Mouse (Mus musculus): ENCODE data around the gene Prdx1. TPM values are rescaled to one million over a fixed set of nuclear protein-coding genes. Genes with fewer than 3 reads are reported as not detected.

Gene Prdx1
- polyA plus RNA-seq, 1 experiment: 2,187 TPM

DNA sequence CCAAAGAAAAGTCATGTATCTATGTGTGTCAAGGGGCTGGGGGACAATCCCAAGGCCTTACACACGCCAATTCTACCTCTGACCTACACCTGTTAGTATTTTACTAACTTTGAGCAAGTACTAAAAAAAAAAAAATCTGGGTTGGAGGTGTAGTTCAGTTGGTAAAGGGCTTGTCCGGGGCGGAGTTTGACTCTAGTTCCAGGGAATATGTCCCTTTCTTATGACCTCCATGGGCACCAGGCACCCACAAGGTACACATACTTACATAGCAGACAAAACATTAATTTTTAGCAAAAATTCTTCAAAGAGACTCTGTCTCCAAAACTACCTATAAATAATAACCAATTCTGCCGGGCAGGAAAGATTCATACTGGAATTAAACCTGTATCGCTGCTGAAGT lies 35.0 kb upstream of the Prdx1 start:
- no peak overlapping the region for H3K27ac ChIP-seq (ENCODE audit: insufficient read depth, low read length)
- TF ChIP-seq EP300 (IDR thresholded peaks at IDR 0.05; ENCODE audit: insufficient read depth, low read depth, low read length) (no peak), CTCF (IDR thresholded peaks at IDR 0.05; ENCODE audit: low read depth, low read length) (no peak), POLR2A (IDR thresholded peaks at IDR 0.05; ENCODE audit: insufficient read depth, low read length) (no peak)
- no peaks in the 10 kb centered on the region for H3K27me3 ChIP-seq (ENCODE audit: control insufficient read depth, insufficient read depth, low read length, poor library complexity, severe bottlenecking)
- H3K36me3 ChIP-seq (ENCODE audit: control insufficient read depth, insufficient read depth, low read length, poor library complexity, severe bottlenecking): peaks cover 26% of the 10 kb centered on the region
- H3K9me3 ChIP-seq (replicated peaks; ENCODE audit: control insufficient read depth, insufficient read depth, low read length, poor library complexity, severe bottlenecking): no peaks in the 10 kb centered on the region
- H3K4me1 ChIP-seq (ENCODE audit: control insufficient read depth, insufficient read depth, low read length): no peaks in the 10 kb centered on the region
- H3K9ac ChIP-seq (ENCODE audit: low read depth, poor library complexity, severe bottlenecking): peak overlapping the region; percentile 86
- peak overlapping the region; percentile 99 for H3K4me3 ChIP-seq (ENCODE audit: low read depth, low read length)

DNA sequence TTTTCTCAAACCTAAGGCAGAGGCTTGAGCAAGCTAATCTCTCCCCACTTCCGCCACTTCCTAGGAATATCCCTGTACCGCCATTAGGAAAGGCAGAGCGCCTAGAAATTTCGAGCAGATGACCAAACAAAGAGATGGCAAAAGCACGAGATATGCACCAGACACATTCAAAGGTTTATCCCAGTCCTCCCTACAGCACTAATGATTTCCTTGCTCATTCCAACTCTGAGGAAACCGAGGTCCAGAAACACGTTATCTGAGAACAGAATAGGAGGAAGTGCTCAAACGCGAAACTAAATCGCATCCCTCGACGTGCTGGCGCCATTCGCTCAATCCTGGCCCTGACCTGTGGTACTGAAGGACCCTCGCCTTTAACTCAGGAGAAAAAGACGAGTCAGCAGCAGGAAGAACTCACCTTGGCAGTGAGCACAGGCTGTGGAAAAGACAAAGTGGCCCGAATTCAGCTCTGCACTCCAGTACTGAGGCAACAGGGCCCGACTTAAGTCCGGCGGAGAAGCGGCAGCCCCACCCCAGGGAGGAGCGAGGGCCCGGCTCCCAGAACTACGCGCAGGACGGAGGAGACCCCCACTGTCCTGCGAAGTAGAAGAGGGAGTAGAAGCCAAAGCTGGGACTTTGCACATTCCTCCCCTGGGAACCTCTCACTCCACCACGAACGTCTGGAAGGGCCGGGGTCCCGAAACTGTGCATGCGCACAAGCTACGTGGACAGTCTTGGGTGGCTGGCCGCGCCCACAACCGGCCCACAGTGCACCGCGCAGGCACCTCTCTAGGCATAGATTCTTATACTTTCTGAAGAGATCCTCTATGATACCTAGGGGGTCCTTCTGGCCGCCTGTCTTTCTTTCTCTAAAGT lies 34.2 kb upstream of the Prdx1 start, which contains the start of gene Akr1a1:
Gene Akr1a1, minus strand, starts transcription at position 757 of the 873 bp plus-strand sequence.
- Histone ChIP-seq H3K27me3 (ENCODE audit: control insufficient read depth, insufficient read depth, low read length, poor library complexity, severe bottlenecking) (no peaks in the 10 kb centered on the region), H3K4me1 (ENCODE audit: control insufficient read depth, insufficient read depth, low read length) (no peaks in the 10 kb centered on the region), H3K27ac (ENCODE audit: insufficient read depth, low read length) (peak within 1 kb of the TSS; percentile 64; the same call in 1 of the 2 replicates), H3K36me3 (ENCODE audit: control insufficient read depth, insufficient read depth, low read length, poor library complexity, severe bottlenecking) (peaks cover 26% of the 10 kb centered on the region), H3K4me3 (ENCODE audit: low read depth, low read length) (peak within 1 kb of the TSS; percentile 99), H3K9me3 (replicated peaks; ENCODE audit: control insufficient read depth, insufficient read depth, low read length, poor library complexity, severe bottlenecking) (no peaks in the 10 kb centered on the region), H3K9ac (ENCODE audit: low read depth, poor library complexity, severe bottlenecking) (peak within 1 kb of the TSS; percentile 86)
- TF ChIP-seq POLR2A (IDR thresholded peaks at IDR 0.05; ENCODE audit: insufficient read depth, low read length) (peak; percentile 35), CTCF (IDR thresholded peaks at IDR 0.05; ENCODE audit: low read depth, low read length) (no peak)

DNA sequence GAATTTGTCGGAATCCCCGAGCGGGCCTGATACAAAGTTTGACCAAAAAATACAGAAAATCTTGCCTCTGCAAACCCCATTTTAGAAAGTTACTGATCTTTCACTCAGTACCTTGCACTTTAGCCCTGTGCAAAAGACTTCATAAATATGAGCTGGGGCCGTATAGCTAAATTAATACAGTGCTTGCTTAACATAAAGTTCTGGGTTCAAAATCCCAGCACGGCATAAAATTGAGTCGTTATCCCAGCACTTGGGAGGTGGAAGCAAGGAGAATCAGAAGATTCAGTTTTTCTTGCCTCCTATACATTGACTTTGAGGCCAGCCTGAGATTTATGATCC lies 33.6 kb upstream of the Prdx1 start:
- peak overlapping the region; percentile 86 for H3K9ac ChIP-seq (ENCODE audit: low read depth, poor library complexity, severe bottlenecking)
- peak overlapping the region; percentile 24; the same call in 1 of the 2 replicates for H3K27ac ChIP-seq (ENCODE audit: insufficient read depth, low read length)
- peaks cover 2% of the 10 kb centered on the region for H3K4me1 ChIP-seq (ENCODE audit: control insufficient read depth, insufficient read depth, low read length)
- peak overlapping the region; percentile 99 for H3K4me3 ChIP-seq (ENCODE audit: low read depth, low read length)
- peaks cover 23% of the 10 kb centered on the region for H3K36me3 ChIP-seq (ENCODE audit: control insufficient read depth, insufficient read depth, low read length, poor library complexity, severe bottlenecking)
- H3K9me3 ChIP-seq (replicated peaks; ENCODE audit: control insufficient read depth, insufficient read depth, low read length, poor library complexity, severe bottlenecking): no peaks in the 10 kb centered on the region
- no peak for TF ChIP-seq EP300 (IDR thresholded peaks at IDR 0.05; ENCODE audit: insufficient read depth, low read depth, low read length)
- TF ChIP-seq POLR2A (IDR thresholded peaks at IDR 0.05; ENCODE audit: insufficient read depth, low read length): no peak
- TF ChIP-seq CTCF (IDR thresholded peaks at IDR 0.05; ENCODE audit: low read depth, low read length): no peak
- no peaks in the 10 kb centered on the region for H3K27me3 ChIP-seq (ENCODE audit: control insufficient read depth, insufficient read depth, low read length, poor library complexity, severe bottlenecking)

DNA sequence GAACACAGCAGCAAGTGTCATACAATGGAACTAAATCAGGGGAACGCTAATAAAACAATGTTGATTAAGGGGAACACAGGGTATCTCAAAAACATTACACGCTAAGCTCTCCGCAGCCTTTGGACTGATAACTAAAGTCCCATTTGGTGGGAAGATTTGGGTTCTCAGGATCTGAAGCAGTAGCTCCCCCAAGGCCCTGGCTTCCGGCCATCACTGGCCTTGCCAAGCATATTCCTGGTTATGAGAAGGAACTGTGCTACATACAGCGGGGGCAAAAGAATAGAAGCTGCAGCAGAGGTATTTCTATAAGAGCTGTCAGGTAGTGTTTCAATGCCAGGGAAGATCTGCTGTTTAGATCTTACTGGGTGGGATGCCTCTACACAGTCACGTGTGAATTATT lies 32.1 kb upstream of the Prdx1 start:
- no peak overlapping the region for H3K4me3 ChIP-seq (ENCODE audit: low read depth, low read length)
- H3K27ac ChIP-seq (ENCODE audit: insufficient read depth, low read length): no peak overlapping the region
- no peak overlapping the region for H3K9ac ChIP-seq (ENCODE audit: low read depth, poor library complexity, severe bottlenecking)
- peaks cover 2% of the 10 kb centered on the region for H3K4me1 ChIP-seq (ENCODE audit: control insufficient read depth, insufficient read depth, low read length)
- TF ChIP-seq CTCF (IDR thresholded peaks at IDR 0.05; ENCODE audit: low read depth, low read length): no peak
- TF ChIP-seq EP300 (IDR thresholded peaks at IDR 0.05; ENCODE audit: insufficient read depth, low read depth, low read length): no peak
- no peak for TF ChIP-seq POLR2A (IDR thresholded peaks at IDR 0.05; ENCODE audit: insufficient read depth, low read length)
- H3K9me3 ChIP-seq (replicated peaks; ENCODE audit: control insufficient read depth, insufficient read depth, low read length, poor library complexity, severe bottlenecking): no peaks in the 10 kb centered on the region
- H3K27me3 ChIP-seq (ENCODE audit: control insufficient read depth, insufficient read depth, low read length, poor library complexity, severe bottlenecking): no peaks in the 10 kb centered on the region
- H3K36me3 ChIP-seq (ENCODE audit: control insufficient read depth, insufficient read depth, low read length, poor library complexity, severe bottlenecking): peaks cover 10% of the 10 kb centered on the region

DNA sequence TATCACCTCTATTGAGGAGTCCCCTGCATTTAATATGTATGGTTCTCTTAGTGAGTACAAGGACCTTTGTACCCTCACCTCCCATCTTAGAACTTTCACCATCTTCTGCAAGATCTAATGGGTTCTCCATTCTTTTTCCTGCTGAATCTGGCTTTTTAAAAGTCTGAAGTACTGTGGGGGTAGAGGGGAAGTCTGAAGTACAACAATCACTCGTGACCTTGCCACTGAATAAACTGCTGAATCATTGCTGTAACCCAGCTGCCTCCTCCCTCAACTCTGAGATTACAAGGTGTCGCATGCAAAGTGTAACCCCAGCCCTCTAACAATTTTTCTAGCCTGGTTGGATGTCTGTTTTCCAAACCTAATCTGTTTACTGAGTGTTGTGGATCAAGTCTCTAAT lies 30.2 kb upstream of the Prdx1 start:
- H3K9ac ChIP-seq (ENCODE audit: low read depth, poor library complexity, severe bottlenecking): no peak overlapping the region; the same call in 1 of the 2 replicates

DNA sequence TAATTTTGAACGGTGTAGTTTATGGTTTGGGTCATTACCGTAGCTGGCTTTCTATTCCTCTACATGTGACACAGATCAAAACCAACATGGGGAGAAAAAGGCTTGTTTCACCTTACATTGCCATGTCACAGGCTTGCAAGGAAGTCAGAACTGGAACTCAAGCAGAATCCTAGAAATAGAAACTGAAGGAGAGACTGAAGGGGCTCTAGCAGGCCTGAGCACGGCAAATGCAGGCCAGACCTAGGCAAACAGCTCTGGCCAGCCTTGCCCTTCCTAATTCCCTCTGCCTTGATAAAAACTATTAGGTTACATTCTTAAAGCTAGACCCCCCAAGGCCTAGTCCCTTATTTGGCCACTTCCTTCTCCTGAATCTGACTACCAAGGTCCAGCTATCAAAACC lies 29.7 kb upstream of the Prdx1 start:
- H3K9me3 ChIP-seq (replicated peaks; ENCODE audit: control insufficient read depth, insufficient read depth, low read length, poor library complexity, severe bottlenecking): no peaks in the 10 kb centered on the region
- no peaks in the 10 kb centered on the region for H3K27me3 ChIP-seq (ENCODE audit: control insufficient read depth, insufficient read depth, low read length, poor library complexity, severe bottlenecking)
- no peaks in the 10 kb centered on the region for H3K36me3 ChIP-seq (ENCODE audit: control insufficient read depth, insufficient read depth, low read length, poor library complexity, severe bottlenecking)
- peak overlapping the region; percentile 85 for H3K27ac ChIP-seq (ENCODE audit: insufficient read depth, low read length)
- H3K9ac ChIP-seq (ENCODE audit: low read depth, poor library complexity, severe bottlenecking): peak overlapping the region; percentile 29; the same call in 1 of the 2 replicates
- peaks cover 2% of the 10 kb centered on the region for H3K4me1 ChIP-seq (ENCODE audit: control insufficient read depth, insufficient read depth, low read length)
- TF ChIP-seq EP300 (IDR thresholded peaks at IDR 0.05; ENCODE audit: insufficient read depth, low read depth, low read length) (no peak), POLR2A (IDR thresholded peaks at IDR 0.05; ENCODE audit: insufficient read depth, low read length) (no peak), CTCF (IDR thresholded peaks at IDR 0.05; ENCODE audit: low read depth, low read length) (no peak)
- H3K4me3 ChIP-seq (ENCODE audit: low read depth, low read length): no peak overlapping the region

More for the DNA sequence above, 30.2 kb upstream of the Prdx1 start:
- no peaks in the 10 kb centered on the region for H3K36me3 ChIP-seq (ENCODE audit: control insufficient read depth, insufficient read depth, low read length, poor library complexity, severe bottlenecking)
- peaks cover 2% of the 10 kb centered on the region for H3K4me1 ChIP-seq (ENCODE audit: control insufficient read depth, insufficient read depth, low read length)
- no peaks in the 10 kb centered on the region for H3K9me3 ChIP-seq (replicated peaks; ENCODE audit: control insufficient read depth, insufficient read depth, low read length, poor library complexity, severe bottlenecking)
- peak overlapping the region; percentile 32; the same call in 1 of the 2 replicates for H3K27ac ChIP-seq (ENCODE audit: insufficient read depth, low read length)
- TF ChIP-seq POLR2A (IDR thresholded peaks at IDR 0.05; ENCODE audit: insufficient read depth, low read length): no peak
- TF ChIP-seq EP300 (IDR thresholded peaks at IDR 0.05; ENCODE audit: insufficient read depth, low read depth, low read length): no peak
- no peak for TF ChIP-seq CTCF (IDR thresholded peaks at IDR 0.05; ENCODE audit: low read depth, low read length)
- H3K4me3 ChIP-seq (ENCODE audit: low read depth, low read length): no peak overlapping the region
- H3K27me3 ChIP-seq (ENCODE audit: control insufficient read depth, insufficient read depth, low read length, poor library complexity, severe bottlenecking): no peaks in the 10 kb centered on the region

Measured in ES-Bruce4 (cell line).